Mouse (Mus musculus): Measurements from ENCODE around the gene Tubb5. TPM values are rescaled to one million over a fixed set of nuclear protein-coding genes. Genes with fewer than 3 reads are reported as not detected.

The Tubb5 gene
- polyA plus RNA-seq, 1 experiment from 2014 or later = 1,654 TPM

GRCm38 (mm10) chr17:35796835-35797234 lies 41.3 kb downstream of the Tubb5 start:
- no peaks in the 10 kb centered on the region for H3K36me3 ChIP-seq (replicated peaks)
- no peaks in the 10 kb centered on the region for H3K4me1 ChIP-seq
- no peak overlapping the region for H3K4me3 ChIP-seq
- DNase-seq (ENCODE audit: low spot score) = no peak
- no peak overlapping the region for H3K27ac ChIP-seq (replicated peaks)
- WGBS = 68% methylated on average over 5 of the region's 5 CpGs
- H3K9me3 ChIP-seq = no peaks in the 10 kb centered on the region; the same call in 1 of the 2 replicates
- no peaks in the 10 kb centered on the region for H3K27me3 ChIP-seq (replicated peaks; ENCODE audit: low read depth, poor library complexity, severe bottlenecking)

GRCm38 (mm10) chr17:35795656-35796055 lies 42.5 kb downstream of the Tubb5 start:
- Histone ChIP-seq H3K27me3 (replicated peaks; ENCODE audit: low read depth, poor library complexity, severe bottlenecking) (no peaks in the 10 kb centered on the region), H3K27ac (replicated peaks) (no peak overlapping the region), H3K4me3 (no peak overlapping the region), H3K4me1 (no peaks in the 10 kb centered on the region), H3K36me3 (replicated peaks) (no peaks in the 10 kb centered on the region), H3K9me3 (no peaks in the 10 kb centered on the region; the same call in 1 of the 2 replicates)
- 80% methylated on average over 6 of the region's 6 CpGs for WGBS
- no peak for DNase-seq (ENCODE audit: low spot score)

GRCm38 (mm10) chr17:35795099-35795498 lies 43.0 kb downstream of the Tubb5 start:
- no peak for DNase-seq (ENCODE audit: low spot score)
- no peak overlapping the region for H3K27ac ChIP-seq (replicated peaks)
- H3K4me3 ChIP-seq = no peak overlapping the region
- no peaks in the 10 kb centered on the region for H3K4me1 ChIP-seq
- H3K9me3 ChIP-seq = no peaks in the 10 kb centered on the region; the same call in 1 of the 2 replicates
- H3K27me3 ChIP-seq (replicated peaks; ENCODE audit: low read depth, poor library complexity, severe bottlenecking) = no peaks in the 10 kb centered on the region
- H3K36me3 ChIP-seq (replicated peaks) = no peaks in the 10 kb centered on the region
- 57% methylated on average over 2 of the region's 2 CpGs for WGBS

- Histone ChIP-seq H3K9me3 (no peaks in the 10 kb centered on the region), H3K4me3 (no peak overlapping the region), H3K27me3 (replicated peaks; ENCODE audit: low read depth, poor library complexity, severe bottlenecking) (no peaks in the 10 kb centered on the region), H3K36me3 (replicated peaks) (no peaks in the 10 kb centered on the region), H3K4me1 (no peaks in the 10 kb centered on the region), H3K27ac (replicated peaks) (no peak overlapping the region)
- WGBS = 90% methylated on average over 2 of the region's 2 CpGs
- no peak for DNase-seq (ENCODE audit: low spot score)
These were observed 45.3 kb downstream of the Tubb5 start for GRCm38 (mm10) chr17:35792837-35793236.

- H3K4me1 ChIP-seq = no peaks in the 10 kb centered on the region
- H3K27me3 ChIP-seq (replicated peaks; ENCODE audit: low read depth, poor library complexity, severe bottlenecking) = no peaks in the 10 kb centered on the region
- H3K36me3 ChIP-seq (replicated peaks) = no peaks in the 10 kb centered on the region
- whole genome bisulfite sequencing = 87% methylated on average over 4 of the region's 4 CpGs
- DNase-seq (ENCODE audit: low spot score) = no peak
- no peak overlapping the region for H3K4me3 ChIP-seq
- H3K27ac ChIP-seq (replicated peaks) = no peak overlapping the region
- no peaks in the 10 kb centered on the region for H3K9me3 ChIP-seq
These were observed 47.2 kb downstream of the Tubb5 start for GRCm38 (mm10) chr17:35790933-35791332.

GRCm38 (mm10) chr17:35788025-35788424 lies 50.1 kb downstream of the Tubb5 start:
- no peaks in the 10 kb centered on the region for H3K27me3 ChIP-seq (replicated peaks; ENCODE audit: low read depth, poor library complexity, severe bottlenecking)
- H3K4me1 ChIP-seq = no peaks in the 10 kb centered on the region
- DNase-seq (ENCODE audit: low spot score) = no peak
- no peaks in the 10 kb centered on the region for H3K36me3 ChIP-seq (replicated peaks)
- 79% methylated on average over 3 of the region's 3 CpGs for WGBS
- no peak overlapping the region for H3K4me3 ChIP-seq
- no peaks in the 10 kb centered on the region for H3K9me3 ChIP-seq
- H3K27ac ChIP-seq (replicated peaks) = no peak overlapping the region

- H3K27ac ChIP-seq (replicated peaks) = no peak overlapping the region
- no peak overlapping the region for H3K4me3 ChIP-seq
- no peaks in the 10 kb centered on the region for H3K27me3 ChIP-seq (replicated peaks; ENCODE audit: low read depth, poor library complexity, severe bottlenecking)
- H3K9me3 ChIP-seq = no peaks in the 10 kb centered on the region
- H3K4me1 ChIP-seq = no peaks in the 10 kb centered on the region
- no peak for DNase-seq (ENCODE audit: low spot score)
- H3K36me3 ChIP-seq (replicated peaks) = no peaks in the 10 kb centered on the region
These were observed 50.6 kb downstream of the Tubb5 start for GRCm38 (mm10) chr17:35787493-35787892.

- Histone ChIP-seq H3K9me3 (no peaks in the 10 kb centered on the region), H3K36me3 (replicated peaks) (no peaks in the 10 kb centered on the region), H3K27me3 (replicated peaks; ENCODE audit: low read depth, poor library complexity, severe bottlenecking) (no peaks in the 10 kb centered on the region), H3K4me1 (no peaks in the 10 kb centered on the region), H3K27ac (replicated peaks) (no peak overlapping the region), H3K4me3 (no peak overlapping the region)
- no peak for DNase-seq (ENCODE audit: low spot score)
- 90% methylated on average over 4 of the region's 4 CpGs for WGBS
These were observed 53.0 kb downstream of the Tubb5 start for GRCm38 (mm10) chr17:35785140-35785539.

- no peaks in the 10 kb centered on the region for H3K4me1 ChIP-seq
- no peaks in the 10 kb centered on the region for H3K9me3 ChIP-seq
- H3K36me3 ChIP-seq (replicated peaks) = no peaks in the 10 kb centered on the region
- DNase-seq (ENCODE audit: low spot score) = no peak
- no peak overlapping the region for H3K27ac ChIP-seq (replicated peaks)
- no peak overlapping the region for H3K4me3 ChIP-seq
- 78% methylated on average over 6 of the region's 6 CpGs for WGBS
- H3K27me3 ChIP-seq (replicated peaks; ENCODE audit: low read depth, poor library complexity, severe bottlenecking) = no peaks in the 10 kb centered on the region
These were observed 54.2 kb downstream of the Tubb5 start for GRCm38 (mm10) chr17:35783944-35784343.

Small RNA genes lying within 50 kb of the gene (microRNA-seq; reads per million reads assigned to microRNA genes)
- 1.2 reads per million for gene Gm28033

Other genes starting within 250 kb of the Tubb5 start
- not detected in 2 replicates for gene Sfta2, start 236.8 kb downstream of the Tubb5 start, polyA plus RNA-seq (2016; fragmentation: Nextera tagmentation; extraction: Ambion mirVana)
- not detected in 2 replicates for gene Gm9573, start 211.7 kb downstream of the Tubb5 start, polyA plus RNA-seq (2016; fragmentation: Nextera tagmentation; extraction: Ambion mirVana)
- gene Mucl3, start 194.6 kb downstream of the Tubb5 start, polyA plus RNA-seq (2016; fragmentation: Nextera tagmentation; extraction: Ambion mirVana) = 0.20 and 0.24 TPM in 2 replicates
- gene Vars2, start 170.7 kb downstream of the Tubb5 start, polyA plus RNA-seq (2016; fragmentation: Nextera tagmentation; extraction: Ambion mirVana) = 19.9 and 22.0 TPM in 2 replicates
- gene Gtf2h4, start 164.6 kb downstream of the Tubb5 start, polyA plus RNA-seq (2016; fragmentation: Nextera tagmentation; extraction: Ambion mirVana) = 57.6 and 61.4 TPM in 2 replicates
- gene Ddr1, start 133.7 kb downstream of the Tubb5 start, polyA plus RNA-seq (2016; fragmentation: Nextera tagmentation; extraction: Ambion mirVana) = 49.1 and 65.3 TPM in 2 replicates
- 3.7 and 4.4 TPM in 2 replicates for gene Ier3, start 16.6 kb downstream of the Tubb5 start, polyA plus RNA-seq (2016; fragmentation: Nextera tagmentation; extraction: Ambion mirVana)
- gene Flot1, start 15.1 kb downstream of the Tubb5 start, polyA plus RNA-seq (2016; fragmentation: Nextera tagmentation; extraction: Ambion mirVana) = 45.9 and 49.2 TPM in 2 replicates
- gene Mdc1, start 3.2 kb upstream of the Tubb5 start, polyA plus RNA-seq (2016; fragmentation: Nextera tagmentation; extraction: Ambion mirVana) = 18.4 and 21.2 TPM in 2 replicates
- 64.6 and 65.1 TPM in 2 replicates for gene Nrm, start 23.0 kb upstream of the Tubb5 start, polyA plus RNA-seq (2016; fragmentation: Nextera tagmentation; extraction: Ambion mirVana)
- gene Ppp1r18, start 27.3 kb upstream of the Tubb5 start, polyA plus RNA-seq (2016; fragmentation: Nextera tagmentation; extraction: Ambion mirVana) = 27.4 and 29.7 TPM in 2 replicates
- 52.6 and 60.7 TPM in 2 replicates for gene Dhx16, start 41.5 kb upstream of the Tubb5 start, polyA plus RNA-seq (2016; fragmentation: Nextera tagmentation; extraction: Ambion mirVana)
- gene 2310061I04Rik, start 59.1 kb upstream of the Tubb5 start, polyA plus RNA-seq (2016; fragmentation: Nextera tagmentation; extraction: Ambion mirVana) = 27.5 and 28.6 TPM in 2 replicates
- gene Atat1, start 71.8 kb upstream of the Tubb5 start, polyA plus RNA-seq (2016; fragmentation: Nextera tagmentation; extraction: Ambion mirVana) = 117 and 130 TPM in 2 replicates
- gene Mrps18b, start 78.1 kb upstream of the Tubb5 start, polyA plus RNA-seq (2016; fragmentation: Nextera tagmentation; extraction: Ambion mirVana) = 96.0 and 96.3 TPM in 2 replicates
- 59.7 and 61.2 TPM in 2 replicates for gene Ppp1r10, start 78.1 kb upstream of the Tubb5 start, polyA plus RNA-seq (2016; fragmentation: Nextera tagmentation; extraction: Ambion mirVana)
- 116 and 120 TPM in 2 replicates for gene Abcf1, start 131.5 kb upstream of the Tubb5 start, polyA plus RNA-seq (2016; fragmentation: Nextera tagmentation; extraction: Ambion mirVana)
- 61.1 and 62.1 TPM in 2 replicates for gene Gnl1, start 141.5 kb upstream of the Tubb5 start, polyA plus RNA-seq (2016; fragmentation: Nextera tagmentation; extraction: Ambion mirVana)
- 44.0 and 47.2 TPM in 2 replicates for gene Prr3, start 141.9 kb upstream of the Tubb5 start, polyA plus RNA-seq (2016; fragmentation: Nextera tagmentation; extraction: Ambion mirVana)
- gene H2-T24, start 182.3 kb upstream of the Tubb5 start, polyA plus RNA-seq (2016; fragmentation: Nextera tagmentation; extraction: Ambion mirVana) = 4.8 and 5.0 TPM in 2 replicates
- 1.8 and 2.3 TPM in 2 replicates for gene H2-T23, start 194.5 kb upstream of the Tubb5 start, polyA plus RNA-seq (2016; fragmentation: Nextera tagmentation; extraction: Ambion mirVana)
- gene H2-T22, start 204.4 kb upstream of the Tubb5 start, polyA plus RNA-seq (2016; fragmentation: Nextera tagmentation; extraction: Ambion mirVana) = 7.4 and 9.0 TPM in 2 replicates
- gene Gm6034, start 204.7 kb upstream of the Tubb5 start, polyA plus RNA-seq (2016; fragmentation: Nextera tagmentation; extraction: Ambion mirVana) = not detected in 2 replicates
- not detected in 2 replicates for gene Gm11127, start 220.1 kb upstream of the Tubb5 start, polyA plus RNA-seq (2016; fragmentation: Nextera tagmentation; extraction: Ambion mirVana)

All from embryonic facial prominence, embryonic 10.5 days (tissue).